Mouse (Mus musculus) cerebellum, adult 2 months (tissue): ENCODE data around the gene Gm1527.
"Not testable (repeated sequence)": the region's sequence is repeated elsewhere in the genome, so short reads cannot be mapped to it uniquely, and the experiment has no call there.

Experiments used
- CTCF ChIP-seq: fragments of 200-500 bp; IDR thresholded peaks from 2 replicates; pipeline ENCODE4 v1.5.1; 2011; ENCODE audit warnings: low read depth, mild to moderate bottlenecking, control low read depth, low read length, moderate library complexity, borderline replicate concordance; ENCODE audit not compliant: insufficient read depth
- POLR2A ChIP-seq: fragments of 200-500 bp; IDR thresholded peaks from 2 replicates; pipeline ENCODE4 v1.6.1; 2011; ENCODE audit warnings: low read length, control low read depth, borderline replicate concordance; ENCODE audit not compliant: insufficient read depth

- TF ChIP-seq POLR2A, CTCF: not testable (repeated sequence)
Observed at GRCm38 (mm10) chr3:28896966-28897365, 4.5 kb downstream of the Gm1527 start.
